In genomic region chr16:52863554-52863953, GRCm38 (mm10) we compare ENCODE assay signal across 20 mouse cellular contexts.
"Had no signal": no experiment of that assay in that cellular context is flagged by ENCODE, and none has a peak within 500 bp of the region (broad histone marks: within the 10 kb centered on the region; RNA-seq: fewer than 3 reads in every experiment).

No protein-coding gene starts in this region.

- H3K4me1 ChIP-seq: midbrain, embryonic 10.5 days; neural tube, embryonic 12.5 days; neural tube, embryonic 15.5 days; stomach, embryonic 15.5 days had no signal

- H3K4me3 ChIP-seq: left cerebral cortex, adult 2 months; midbrain, embryonic 10.5 days; neural tube, embryonic 12.5 days; neural tube, embryonic 15.5 days; stomach, embryonic 15.5 days had no signal

- H3K4me2 ChIP-seq: lung, embryonic 14.5 days; neural tube, embryonic 12.5 days; neural tube, embryonic 15.5 days; stomach, embryonic 15.5 days had no signal

- ATAC-seq: liver, postnatal 0 days; lung, postnatal 0 days had no signal

- H3K27ac ChIP-seq: left cerebral cortex, adult 2 months; liver, embryonic 14.5 days; macrophage; midbrain, embryonic 10.5 days; neural tube, embryonic 12.5 days; neural tube, embryonic 15.5 days; stomach, embryonic 15.5 days had no signal

- H3K27me3 ChIP-seq: neural tube, embryonic 12.5 days; neural tube, embryonic 15.5 days; stomach, embryonic 15.5 days had no signal

- H3K9me3 ChIP-seq: midbrain, embryonic 10.5 days; neural tube, embryonic 12.5 days; neural tube, embryonic 15.5 days; stomach, embryonic 15.5 days had no signal

- DNase-seq: kidney, adult 9 months; kidney, postnatal 14 days; kidney, postnatal 4 days; layer of hippocampus, postnatal 36 days; liver, postnatal 0 days; lung, embryonic 14.5 days; midbrain, embryonic 14.5 days; right cerebral cortex, adult 18-20 months; right cerebral cortex, postnatal 14 days; right cerebral cortex, postnatal 4 days; thymus, adult 18-20 months; thymus, postnatal 36 days had no signal

- H3K9ac ChIP-seq: liver, embryonic 14.5 days; liver, postnatal 0 days; lung, embryonic 14.5 days; neural tube, embryonic 12.5 days; neural tube, embryonic 15.5 days; stomach, embryonic 15.5 days had no signal

- H3K36me3 ChIP-seq: midbrain, embryonic 10.5 days; neural tube, embryonic 12.5 days; neural tube, embryonic 15.5 days; stomach, embryonic 15.5 days had no signal
